Mouse (Mus musculus): ENCODE measurements around the gene Nkap.

Gene Nkap

DNA sequence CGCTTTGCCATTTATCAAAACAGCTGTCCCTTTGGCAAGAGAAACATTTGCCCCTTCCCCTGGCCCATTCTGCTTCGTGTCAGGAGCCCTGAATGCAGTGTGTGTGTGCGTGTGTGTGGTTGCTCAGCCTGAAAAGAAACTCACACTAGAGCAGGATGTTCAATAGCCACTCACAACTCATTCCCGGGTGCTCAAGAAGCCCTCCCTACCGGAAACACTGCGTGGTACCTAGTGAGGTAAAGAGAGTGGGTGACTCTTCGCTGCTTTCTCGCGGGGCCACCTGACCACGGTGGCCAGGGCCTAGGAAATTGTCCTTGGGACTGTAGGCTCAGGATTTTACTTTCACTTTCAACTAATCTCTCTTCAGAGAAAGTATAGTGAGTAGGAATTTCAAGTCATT lies 34.6 kb downstream of the Nkap start:
- no peak for ATAC-seq (ENCODE audit: low TSS enrichment)

DNA sequence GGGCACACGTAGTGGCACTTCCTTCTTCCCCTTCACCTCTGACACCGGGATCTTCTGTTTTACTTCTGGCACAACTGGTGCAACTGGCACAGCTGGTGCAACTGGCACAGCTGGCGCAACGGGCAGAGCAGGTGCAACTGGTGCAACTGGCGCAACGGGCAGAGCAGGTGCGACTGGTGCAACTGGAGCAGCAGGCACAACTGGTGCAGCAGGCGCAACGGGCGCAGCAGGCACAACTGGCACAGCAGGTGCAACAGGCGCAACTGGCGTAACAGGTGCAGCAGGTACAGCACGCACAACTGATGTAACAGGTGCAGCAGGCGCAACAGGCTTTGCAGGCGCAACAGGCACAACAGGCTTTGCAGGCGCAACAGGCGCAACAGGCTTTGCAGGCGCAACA lies 36.5 kb downstream of the Nkap start:
- ATAC-seq (ENCODE audit: low TSS enrichment) = no peak

- peak; percentile 72 for ATAC-seq (ENCODE audit: low TSS enrichment)
These were observed 40.5 kb downstream of the Nkap start for GRCm38 (mm10) chrX:37167085-37167484.

DNA sequence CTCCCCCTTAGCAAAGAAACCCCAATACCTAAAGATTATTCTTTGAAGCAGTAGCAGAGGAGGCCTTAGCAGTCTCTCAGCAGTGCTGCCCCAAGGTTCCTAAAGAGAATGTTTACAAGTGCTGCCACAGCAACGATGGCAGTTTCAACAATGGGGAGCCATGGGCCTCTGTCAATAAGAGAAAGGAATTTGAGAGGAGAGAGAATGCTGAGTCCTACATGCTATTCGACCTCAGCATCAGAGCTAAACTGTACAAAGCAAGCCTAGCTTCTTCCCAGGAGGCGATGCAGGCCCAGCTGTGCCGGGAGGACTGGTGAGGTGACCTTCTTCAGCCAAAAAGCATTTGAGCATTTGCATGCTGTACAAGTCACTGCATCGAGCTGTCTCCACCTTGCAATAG lies 42.1 kb downstream of the Nkap start, which contains the start of gene Akap14:
TSS of gene Akap14 (minus strand) at position 101 of the 400 bp plus-strand sequence.
- ATAC-seq (ENCODE audit: low TSS enrichment) = no peak

GRCm38 (mm10) chrX:37184401-37184800 lies 57.8 kb downstream of the Nkap start:
- peak; percentile 47; the same call in 1 of the 2 replicates for ATAC-seq (ENCODE audit: low TSS enrichment)

DNA sequence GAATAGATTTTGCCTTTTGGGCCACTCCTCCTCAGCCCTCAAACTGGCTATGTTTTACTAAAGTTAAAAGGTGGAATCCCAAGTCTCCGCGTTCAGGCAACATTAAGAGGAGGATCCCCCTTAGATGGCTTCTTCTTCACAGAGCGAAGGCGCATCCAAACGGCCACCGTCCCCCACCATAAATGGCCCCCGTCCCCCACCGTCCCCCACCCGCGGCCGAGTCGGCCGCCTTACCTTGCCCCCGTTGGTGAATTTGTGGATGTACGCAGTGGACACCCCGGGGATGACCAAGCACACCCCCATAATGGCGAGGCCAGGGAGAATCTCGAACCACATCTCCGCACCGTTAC lies 64.1 kb downstream of the Nkap start:
- peak; percentile 10; the same call in 1 of the 2 replicates for ATAC-seq (ENCODE audit: low TSS enrichment)

DNA sequence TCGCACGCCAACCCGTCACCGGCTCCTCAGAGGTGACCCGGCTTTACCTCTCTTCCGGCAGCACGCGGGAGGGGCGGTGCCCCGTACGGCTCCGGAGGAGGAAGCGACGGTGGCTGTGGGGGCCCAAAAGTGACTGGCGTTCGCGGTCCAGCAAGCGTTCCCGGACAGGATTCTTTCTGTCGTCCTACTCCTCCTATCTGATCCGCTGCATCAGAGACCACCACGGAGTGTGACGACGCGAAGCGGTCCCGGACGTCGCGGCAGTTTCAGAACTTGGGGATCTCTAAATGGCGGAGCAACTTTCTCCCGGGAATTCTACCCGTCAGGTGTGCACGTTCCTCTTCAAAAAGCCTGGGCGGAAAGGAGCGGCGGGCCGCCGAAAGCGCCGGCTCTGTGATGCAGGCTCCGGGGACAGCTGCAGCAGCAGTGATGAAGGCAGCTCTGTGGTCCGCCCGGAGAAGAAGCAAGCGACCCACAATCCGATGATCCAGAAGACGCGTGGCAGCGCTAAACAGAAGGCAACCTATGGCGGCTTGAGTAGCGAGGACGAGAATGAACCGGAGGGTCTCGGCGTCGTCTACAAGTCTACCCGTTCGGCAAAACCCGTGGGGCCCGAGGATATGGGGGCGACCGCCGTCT lies 64.6 kb downstream of the Nkap start, which contains the start of the genes Ndufa1 and Rnf113a1:
TSS of gene Ndufa1 (minus strand) at position 59 of the 639 bp plus-strand sequence.
TSS of gene Rnf113a1 (plus strand) at position 141 of the 639 bp plus-strand sequence.
- peak; percentile 90 for ATAC-seq (ENCODE audit: low TSS enrichment)

GRCm38 (mm10) chrX:37191744-37192379 lies 65.3 kb downstream of the Nkap start:
- ATAC-seq (ENCODE audit: low TSS enrichment) = peak; percentile 50; the same call in 1 of the 2 replicates

- ATAC-seq (ENCODE audit: low TSS enrichment) = no peak
These were observed 72.1 kb downstream of the Nkap start for GRCm38 (mm10) chrX:37198676-37199075.

All from frontal cortex, adult (tissue).